Mouse (Mus musculus) embryo, embryonic 10 days (tissue): ENCODE results near the gene Pten.

ENCODE experiments used
- DNase-seq: peaks from one replicate; pipeline ENCODE4 v3.0.0-alpha.2; 2015; ENCODE audit warnings: low spot score

Gene Pten

DNA sequence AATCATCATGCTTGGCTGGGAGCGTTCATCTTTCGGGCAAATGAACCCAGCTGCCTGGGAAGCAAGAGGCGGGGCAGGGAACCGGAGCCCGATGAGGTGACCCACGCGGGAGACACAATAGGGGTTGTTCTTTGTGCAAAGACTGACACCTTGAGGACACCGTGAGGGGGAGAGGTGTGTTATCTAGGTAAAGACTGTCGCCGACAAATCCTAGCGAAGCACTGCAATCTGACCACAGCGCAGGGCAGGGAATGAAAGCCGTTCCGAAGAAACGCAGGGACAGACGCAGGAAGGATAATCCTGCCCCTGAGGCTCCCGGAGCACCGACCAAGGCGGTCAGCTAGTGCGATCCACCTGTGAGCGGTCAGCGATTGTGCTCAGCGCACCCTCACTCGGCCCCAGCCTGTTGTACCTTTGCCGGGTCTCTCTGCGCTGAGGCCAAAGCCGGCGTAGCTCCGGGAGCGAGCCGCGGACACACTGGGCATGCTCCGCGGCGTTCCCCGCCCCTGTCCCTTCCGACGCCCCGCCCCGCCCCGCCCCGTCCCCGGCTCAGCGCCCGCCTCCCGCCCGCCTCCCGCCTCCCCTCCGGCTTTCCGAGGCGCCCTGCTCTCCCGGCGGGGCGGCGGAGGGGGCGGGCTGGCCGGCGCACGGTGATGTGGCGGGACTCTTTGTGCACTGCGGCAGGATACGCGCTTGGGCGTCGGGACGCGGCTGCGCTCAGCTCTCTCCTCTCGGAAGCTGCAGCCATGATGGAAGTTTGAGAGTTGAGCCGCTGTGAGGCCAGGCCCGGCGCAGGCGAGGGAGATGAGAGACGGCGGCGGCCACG, at the start of gene Pten:
Gene Pten (plus strand): TSS at position 598 of the 826 bp plus-strand sequence.
- DNase-seq: peak; percentile 97

DNA sequence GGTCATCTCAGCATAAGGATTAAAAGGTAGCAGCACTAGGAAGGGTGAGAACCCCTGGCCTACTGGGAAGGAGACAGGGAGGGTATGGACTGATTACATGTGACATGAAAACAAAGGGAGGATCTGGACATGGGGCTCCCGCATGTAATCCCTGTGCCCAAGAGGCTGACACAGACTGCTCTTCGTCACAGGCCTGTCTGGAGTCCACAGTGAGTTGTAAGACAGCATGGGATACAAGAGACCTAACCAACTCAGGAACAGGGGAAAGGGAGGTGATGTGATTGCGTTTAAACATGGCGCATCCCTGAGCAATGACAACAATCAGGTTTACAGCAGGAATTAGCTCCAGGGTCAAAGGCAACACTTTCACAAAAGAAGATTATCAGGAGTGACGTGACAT, 48.3 kb upstream of the Pten start:
- no peak for DNase-seq

DNA sequence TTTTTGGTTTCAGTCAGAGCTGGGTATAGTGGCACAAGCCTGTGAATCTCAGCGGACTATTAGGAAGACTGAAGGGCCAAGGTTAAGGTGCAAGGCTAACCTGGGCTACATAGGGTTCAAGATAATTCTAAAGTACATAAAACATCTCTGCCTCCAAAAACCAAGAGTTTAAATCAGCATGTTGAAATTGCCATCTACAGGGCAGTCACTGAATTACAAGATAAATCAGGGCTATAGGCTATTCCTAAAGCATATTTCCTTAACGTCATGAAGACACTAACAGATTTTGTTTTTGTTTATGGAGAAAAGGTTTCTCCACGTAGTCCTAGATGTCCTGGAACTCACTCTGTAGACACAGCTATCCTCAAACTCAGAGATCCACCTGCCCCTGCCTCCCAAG, 47.0 kb upstream of the Pten start:
- peak; percentile 46 for DNase-seq

DNA sequence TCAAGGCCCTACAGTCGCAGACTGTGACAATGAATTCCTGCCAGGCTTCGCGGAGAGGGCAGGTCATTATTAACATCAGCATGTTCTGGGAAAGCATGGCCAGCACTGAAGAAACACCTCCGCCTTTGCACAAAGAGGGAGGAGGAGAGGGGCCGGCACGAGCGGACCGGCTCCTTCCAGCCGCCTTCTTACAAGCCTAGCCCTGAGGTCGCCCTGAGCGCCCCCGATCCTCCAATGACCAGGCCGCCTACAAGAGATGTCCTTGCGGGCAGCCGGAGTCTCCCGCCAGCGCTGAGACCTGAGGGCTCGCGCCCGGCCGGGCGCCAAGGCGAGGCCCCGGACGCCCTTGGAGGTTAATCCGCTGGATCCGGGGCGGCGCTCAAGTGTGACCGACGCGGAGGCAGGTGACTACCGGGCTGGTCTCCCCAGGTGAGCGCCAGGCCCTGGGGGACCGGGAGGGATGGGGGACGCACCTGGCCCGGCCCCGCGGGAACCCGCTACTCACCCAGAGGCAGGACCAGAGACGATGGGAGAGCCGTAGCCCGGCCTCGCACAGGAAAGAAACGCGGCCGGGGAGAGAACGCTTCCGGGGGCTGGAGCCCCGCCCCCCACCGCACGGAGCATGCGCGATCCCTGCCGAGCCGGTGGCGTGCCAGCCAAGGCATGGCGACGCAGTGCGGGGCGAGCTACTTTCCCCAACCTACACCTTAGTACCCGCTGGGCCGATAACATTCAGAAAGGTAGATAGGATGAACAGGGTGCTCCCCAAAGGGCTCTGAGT, 45.3 kb upstream of the Pten start:
- DNase-seq: peak; percentile 85

DNA sequence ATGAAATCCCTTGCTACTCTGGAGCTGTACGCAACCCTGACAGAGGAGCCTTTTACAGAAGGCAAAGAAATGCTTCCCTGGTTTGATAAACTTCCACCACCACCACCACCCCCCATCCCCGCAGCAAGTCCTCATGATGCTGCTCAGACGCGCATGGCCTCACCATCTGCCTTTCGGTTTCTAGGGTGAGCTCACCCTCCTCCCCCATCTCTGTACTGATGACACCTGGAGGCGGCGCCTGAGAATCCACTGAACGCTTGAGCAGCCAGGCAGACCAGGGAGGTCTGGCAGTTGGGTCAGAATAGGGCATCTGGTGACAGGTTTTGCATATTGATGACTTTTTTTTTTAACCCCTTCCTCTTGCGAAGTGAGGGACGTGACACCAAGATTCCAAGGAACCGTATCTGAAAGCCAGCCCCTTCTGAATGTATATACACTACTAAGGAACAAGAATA, 44.7 kb upstream of the Pten start:
- peak; percentile 90 for DNase-seq

DNA sequence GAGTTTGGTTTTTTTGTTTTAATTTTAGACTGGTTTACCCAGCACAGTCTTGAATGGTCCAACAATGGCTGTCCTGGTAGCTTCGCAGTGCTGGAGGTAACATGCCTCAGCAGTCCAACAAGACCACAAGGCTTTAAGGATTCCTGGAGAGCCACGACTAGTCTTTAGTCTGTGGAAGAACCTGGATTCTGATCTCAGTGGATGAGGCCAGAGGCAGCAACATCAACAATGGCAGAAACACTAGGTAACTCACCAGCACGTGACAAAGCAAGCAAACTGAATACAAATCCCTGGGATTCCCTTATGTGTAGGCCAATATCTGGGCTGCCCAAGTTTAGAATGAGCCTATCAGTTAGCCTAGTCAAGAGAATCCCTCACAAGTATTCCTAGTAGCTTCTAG, 43.8 kb upstream of the Pten start:
- no peak for DNase-seq

DNA sequence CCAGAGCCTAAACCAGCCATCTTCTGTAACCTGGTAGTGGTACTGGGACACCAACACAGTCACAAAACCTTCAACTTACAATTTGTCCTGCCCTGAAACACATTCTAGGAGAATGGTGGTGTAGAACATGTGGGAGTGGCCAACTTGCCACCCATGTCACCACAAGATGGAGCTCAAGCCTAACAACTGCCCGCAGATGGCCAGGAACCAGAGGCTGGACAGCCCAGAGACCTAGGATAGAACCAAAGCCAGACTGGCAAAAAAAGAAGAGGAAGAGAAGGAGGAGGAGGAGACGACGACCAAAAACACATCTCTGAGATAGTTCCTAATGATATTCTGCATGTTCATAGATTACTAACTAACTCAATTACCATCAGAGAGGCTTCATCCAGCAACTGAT, 42.1 kb upstream of the Pten start:
- DNase-seq: peak; percentile 89

DNA sequence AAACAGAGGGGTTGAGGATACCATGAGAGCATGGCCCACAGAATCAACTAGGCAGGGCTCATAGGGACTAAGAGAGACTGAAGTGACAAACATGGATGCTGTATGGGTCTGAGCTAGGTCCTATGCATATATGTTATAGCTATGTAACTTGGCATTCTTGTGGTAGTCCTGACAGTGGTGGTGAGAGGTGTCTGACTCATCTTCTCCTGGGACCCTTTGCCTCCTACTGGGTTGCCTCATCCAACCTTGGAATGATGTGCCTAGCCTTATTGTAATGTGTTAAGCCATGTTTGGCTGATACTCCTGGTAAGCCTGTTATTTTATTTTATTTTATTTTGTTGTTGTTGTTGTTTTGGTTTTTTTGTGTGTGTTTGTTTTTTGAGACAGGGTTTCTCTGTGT, 41.6 kb upstream of the Pten start:
- no peak for DNase-seq

DNA sequence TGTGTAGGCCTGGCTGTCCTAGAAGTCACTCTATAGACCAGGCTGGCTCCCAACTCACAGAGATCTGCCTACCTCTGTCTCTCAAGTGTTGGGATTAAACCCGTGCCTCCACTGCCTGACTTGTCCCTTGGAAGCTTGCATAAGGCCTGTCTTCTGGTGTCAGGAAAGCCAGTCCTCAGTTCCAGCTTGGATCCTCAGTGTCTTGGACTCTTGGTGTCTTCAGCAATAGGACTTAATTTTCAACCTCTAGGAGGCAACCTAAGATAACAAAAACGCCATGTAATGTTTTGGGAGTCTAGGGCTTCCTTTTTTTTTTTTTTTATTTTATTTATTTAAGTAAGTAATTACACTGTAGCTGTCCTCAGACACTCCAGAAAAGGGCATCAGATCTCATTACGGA, 39.7 kb upstream of the Pten start:
- no peak for DNase-seq

DNA sequence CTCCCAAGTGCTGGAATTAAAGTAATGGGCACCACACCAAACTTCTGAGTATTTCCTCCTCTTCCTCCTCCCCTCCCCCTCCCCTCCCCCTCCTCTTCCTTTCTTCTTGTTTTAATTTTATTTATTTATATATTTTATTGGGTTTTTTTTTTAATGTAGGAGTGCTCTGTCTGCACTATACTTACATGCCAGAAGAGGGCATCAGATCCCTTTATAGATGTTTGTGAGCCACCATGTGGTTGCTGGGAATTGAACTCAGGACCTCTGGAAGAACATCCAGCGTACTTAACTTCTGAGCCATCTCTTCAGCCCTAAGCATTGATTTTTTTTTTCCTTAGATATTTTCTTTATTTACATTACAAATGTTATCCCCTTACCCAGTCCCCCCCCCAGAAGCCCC, 37.0 kb upstream of the Pten start:
- no peak for DNase-seq

DNA sequence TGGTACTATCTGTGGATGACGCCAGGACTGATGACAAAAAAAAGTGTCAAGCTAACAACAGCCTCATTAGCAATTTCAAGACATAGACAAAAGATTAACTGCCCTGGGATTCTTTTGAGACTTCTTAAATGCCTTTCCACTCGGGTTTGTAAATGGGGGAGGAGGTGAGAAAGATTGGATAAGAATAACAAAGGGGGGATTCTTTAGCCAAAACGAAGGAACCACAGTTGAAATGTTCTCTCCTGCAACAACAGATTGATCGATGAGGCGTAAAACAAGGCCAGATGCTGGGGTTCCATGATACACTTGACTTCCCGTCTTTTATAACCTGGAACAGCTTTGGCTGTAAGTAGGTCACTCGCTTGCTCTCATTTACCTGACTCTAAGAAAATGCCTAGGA, 33.5 kb upstream of the Pten start:
- peak; percentile 61 for DNase-seq

DNA sequence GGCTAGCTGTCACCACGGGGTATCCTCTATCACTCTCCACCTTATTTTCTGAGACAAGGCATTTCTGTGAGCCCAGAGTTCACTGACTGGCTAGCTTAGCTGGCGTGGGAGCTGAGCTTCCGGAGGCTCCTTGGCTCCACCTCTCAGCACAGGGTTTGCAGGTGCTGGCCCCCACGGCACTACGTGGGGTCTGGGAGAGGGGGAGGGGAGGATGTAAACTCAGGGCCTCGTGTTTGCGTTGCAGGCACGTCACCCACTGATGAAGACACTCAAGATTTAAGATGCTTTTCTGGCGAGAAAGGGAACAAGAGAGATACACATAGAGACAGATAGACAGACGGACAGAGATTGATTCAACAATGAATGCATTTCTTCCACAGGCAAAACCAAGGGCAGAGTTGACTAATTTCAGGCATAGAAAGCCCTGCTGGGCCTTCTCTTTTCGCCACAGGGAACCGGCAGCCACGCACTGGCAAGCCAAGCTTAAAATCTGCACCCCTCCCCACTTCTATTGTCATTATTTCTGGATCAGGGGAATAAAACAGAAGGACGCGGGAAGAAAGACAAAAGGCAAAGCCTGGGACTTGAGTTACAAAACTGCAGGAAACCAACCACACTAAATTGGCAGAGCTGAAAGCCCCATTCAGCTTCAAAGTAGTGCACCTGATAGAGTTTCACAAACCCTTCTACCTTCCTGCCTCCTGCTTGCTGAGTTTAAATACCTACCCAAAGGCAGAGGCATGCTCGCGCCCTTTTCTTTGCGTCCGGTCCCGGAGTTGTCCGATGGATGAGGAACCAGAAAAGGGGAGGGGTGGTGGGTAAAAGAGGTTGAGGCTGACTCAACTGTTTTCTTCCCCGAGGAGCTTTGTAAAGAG, 30.6 kb upstream of the Pten start:
- DNase-seq: peak; percentile 43

DNA sequence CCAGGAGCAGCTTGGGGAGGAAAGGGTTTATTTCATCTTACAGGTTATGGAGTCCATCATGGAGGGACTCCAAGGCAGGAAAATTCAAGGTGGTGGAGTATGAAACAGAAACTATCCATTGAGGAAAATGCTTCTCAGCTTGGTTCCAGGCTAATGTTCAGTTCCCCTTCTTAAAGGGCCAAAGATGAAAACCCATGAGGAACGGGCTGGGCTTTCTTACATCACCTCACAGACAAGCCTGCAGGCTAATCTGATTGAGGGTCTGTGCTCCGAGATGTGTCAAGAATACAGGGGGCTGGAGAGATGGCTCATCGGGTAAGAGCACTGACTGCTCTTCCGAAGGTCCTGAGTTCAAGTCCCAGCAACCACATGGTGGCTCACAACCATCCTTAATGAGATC, 27.5 kb upstream of the Pten start:
- no peak for DNase-seq

DNA sequence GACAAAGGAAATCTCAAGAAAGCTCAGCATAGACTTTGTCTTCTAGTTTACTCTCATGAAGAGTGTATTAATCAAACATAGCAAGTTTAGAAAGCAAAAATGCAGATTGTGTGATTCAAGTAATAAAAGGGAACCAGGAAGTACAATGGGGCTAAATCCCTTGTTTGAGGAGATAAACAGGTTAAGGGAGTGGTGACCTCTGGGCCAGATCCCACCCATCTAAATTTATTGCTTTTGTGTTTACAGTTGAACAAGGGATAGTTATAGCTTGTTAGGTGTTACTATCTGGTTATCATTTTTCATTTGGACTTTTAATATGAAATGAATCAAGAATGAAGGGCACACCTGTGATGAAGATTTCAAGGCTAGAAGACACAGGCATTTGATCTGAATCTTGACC, 24.4 kb upstream of the Pten start:
- no peak for DNase-seq

DNA sequence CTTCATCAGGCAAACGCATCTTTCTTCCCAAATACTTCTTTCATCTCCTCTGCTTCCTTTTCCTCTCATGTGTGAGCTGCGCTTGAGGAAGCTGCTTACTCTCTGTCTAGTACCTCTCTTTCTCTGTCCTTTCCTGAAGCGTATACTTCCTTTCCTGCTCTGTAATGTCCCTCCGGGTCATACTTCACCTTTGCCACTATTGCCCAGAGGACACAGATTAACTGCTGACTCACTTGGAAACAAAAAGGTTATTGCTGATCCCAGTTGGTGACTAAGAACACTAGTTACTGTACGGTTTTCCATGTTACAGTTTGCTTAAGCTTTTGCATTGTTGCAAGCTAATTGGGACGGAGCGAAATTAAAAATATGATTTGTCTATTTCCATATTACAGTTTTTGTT, 19.5 kb upstream of the Pten start:
- DNase-seq: no peak

DNA sequence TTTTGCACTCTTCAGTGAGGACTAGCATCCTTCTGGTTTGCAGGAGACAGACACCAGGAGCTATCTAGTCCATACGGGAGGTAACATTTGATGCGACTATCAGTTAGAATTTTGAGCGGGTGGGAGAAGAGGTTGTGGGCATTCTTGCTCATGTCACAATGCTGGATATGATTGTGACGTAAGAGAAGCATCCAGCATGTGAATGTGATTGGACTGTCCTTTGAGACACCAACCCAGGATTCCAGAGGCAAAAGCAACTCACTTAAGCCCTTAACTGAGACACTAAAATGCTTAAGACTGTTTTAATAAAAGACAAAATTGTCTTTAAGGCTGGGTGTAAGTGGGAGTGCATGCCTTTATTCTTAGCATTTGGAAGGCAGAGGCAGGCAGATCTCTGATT, 17.6 kb upstream of the Pten start, which contains the start of gene Atad1:
Gene Atad1 (minus strand): TSS at position 101 of the 400 bp plus-strand sequence.
- DNase-seq: no peak

DNA sequence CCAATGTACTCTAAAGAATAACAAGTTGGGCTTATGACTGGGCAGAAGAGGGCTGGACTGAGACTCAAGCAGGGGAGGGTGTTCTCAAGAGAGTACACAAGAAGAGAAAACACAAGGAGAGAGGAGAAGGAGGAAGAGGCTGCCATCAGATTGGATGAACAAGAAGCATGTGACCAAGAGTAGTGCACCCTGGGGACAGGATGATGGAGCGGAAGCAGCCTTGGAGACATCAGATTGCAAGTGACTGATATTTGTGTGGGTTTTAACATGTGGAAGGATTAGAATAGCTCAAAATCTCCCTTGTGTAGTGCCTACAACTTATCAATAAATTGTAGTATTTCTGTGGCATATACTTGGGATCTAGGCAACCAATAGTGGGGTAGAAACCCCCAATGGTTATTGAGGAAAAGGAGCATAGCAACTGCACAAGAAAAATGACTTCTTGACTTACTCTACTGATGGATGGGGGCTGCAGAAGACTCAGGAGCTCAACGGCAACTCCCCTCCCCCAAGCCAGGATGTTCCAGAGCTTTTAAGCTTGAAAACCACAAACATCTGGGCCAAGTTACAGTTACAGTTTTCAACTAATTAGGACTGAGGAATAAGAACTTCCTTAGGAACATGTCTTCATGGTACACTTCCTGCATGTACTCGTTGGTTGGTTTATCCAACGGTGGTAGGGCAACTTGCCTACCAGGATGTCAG, 16.5 kb upstream of the Pten start:
- DNase-seq: no peak

DNA sequence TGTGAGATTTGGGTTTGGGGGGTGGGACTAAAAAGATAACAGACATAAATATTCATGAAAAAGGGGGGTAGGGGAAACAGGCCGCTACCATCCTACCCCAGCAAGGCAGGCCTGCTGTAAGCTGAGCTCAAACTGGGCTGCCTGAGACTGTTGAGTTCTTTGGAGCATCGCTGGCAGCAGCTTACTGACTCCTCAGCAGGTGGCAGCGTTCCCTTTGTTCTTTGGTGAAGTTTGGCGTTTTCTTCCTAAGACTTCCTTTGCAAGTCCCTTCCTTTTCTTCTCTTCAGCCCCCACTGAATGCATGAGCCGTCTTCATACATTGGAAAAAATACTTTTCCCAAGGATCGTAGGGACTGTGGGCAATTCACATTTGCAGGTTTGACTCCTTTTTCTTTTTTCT, 7.9 kb upstream of the Pten start:
- peak; percentile 79 for DNase-seq

DNA sequence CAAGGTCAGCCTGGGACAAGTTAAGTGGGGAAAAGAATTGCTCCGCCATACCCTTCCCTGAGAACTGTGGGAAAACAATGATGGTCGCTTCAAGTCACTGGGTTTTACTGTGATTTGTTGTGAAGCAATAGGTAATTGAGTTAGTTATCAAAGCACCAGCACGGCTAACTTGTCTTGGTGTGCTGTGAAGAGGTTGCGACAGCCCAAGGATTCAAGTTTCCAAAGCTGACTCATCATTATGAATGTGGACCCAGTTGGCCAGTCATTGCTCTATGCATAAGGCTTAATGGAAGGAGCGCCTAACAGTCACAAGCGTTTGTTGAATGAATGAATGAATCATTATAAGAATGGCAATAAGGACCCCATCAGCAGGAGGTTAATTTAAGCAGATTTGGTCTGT, 4.9 kb upstream of the Pten start:
- no peak for DNase-seq

DNA sequence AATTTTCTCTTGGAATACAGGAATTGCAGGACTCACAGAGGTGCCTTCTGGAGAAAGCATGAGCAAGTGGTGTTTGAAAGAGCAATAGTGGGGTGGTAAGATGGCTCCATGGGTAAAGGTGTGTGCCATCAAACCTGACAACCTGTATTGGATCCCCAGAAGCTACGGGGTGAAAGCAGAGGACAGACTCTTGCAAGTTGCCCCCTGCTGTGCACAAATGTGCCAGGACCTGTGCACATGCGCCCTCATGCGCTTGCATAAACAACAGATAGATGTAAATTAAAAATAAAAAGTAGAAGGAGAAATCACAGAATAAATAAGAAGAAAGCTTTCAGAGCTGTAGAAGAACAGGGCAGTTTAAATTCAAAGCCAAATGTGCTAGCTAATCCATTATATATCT, 3.9 kb upstream of the Pten start:
- no peak for DNase-seq

DNA sequence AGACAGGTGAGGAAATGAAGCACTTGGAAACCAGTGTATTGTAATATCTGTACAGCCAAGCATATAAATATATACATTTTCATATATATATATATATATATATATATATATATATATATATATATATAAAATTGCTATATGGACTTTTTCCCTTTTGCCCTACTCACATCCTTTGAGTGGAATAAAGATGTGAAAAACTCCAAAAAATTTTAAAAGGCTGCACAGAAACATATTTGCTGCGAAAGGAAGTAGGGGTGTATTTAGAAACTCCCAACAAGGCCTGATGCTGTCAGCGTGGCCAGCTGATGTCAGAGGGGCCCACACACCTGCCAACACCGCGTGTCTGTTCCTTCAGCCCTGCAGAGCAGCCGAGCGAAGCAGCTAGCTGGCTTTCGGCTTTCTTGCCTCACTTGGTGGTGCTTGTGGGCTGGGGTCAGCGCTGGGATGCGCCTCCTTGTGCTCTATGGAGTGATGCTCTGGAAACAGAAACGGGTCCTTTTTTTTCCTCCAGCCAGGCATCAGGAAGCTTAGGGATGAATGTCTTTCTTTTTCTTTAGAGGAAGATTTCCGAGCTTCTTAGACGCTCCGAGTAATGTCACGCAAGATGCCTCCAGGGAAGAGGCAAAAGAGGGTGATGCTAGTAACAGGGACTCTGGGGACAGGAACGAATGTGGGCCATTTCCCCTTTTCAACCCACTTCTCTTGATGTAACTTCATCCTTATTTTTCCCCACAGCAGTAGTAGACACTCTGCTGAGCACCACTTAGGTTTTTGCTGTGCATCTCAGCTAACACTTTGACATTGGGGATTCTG, 2.9 kb upstream of the Pten start:
- peak; percentile 57 for DNase-seq
